Mouse (Mus musculus): ENCODE results near the gene Lax1. TPM values are rescaled to one million over a fixed set of nuclear protein-coding genes. Genes with fewer than 3 reads are reported as not detected.
A peak's percentile ranks its signal among the peaks of the same experiment; 100 is the strongest.
"Not testable (repeated sequence)": the region's sequence is repeated elsewhere in the genome, so short reads cannot be mapped to it uniquely, and the experiment has no call there.

The Lax1 gene
- total RNA-seq, 2 experiments from 2014 or later: 0.32 to 0.33 TPM

GRCm38 (mm10) chr1:133691046-133691445, 1.1 kb upstream of the Lax1 start:
- no peak for DNase-seq (ENCODE audit: low spot score in 2 of 2)

DNA sequence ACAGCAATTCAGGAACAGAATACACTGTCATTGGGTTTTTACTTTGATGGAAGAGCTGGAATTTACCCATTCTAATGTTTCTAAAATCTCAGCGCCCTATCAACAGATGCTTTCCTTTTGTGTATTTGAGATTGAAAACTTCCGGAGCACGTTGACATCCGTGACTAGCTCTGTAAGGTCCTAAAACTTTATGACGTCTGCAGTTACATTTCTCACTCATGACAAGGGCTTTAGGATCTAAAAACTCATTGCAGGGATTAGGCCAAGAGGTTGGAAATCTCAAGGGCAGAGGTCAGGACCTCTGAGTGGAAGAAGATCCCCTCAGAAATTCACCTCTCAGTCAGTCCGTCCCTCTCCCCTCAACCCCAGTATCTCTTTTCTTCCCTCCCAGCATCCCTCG, 1.6 kb downstream of the Lax1 start:
- no peak for DNase-seq (ENCODE audit: low spot score in 2 of 2)

DNA sequence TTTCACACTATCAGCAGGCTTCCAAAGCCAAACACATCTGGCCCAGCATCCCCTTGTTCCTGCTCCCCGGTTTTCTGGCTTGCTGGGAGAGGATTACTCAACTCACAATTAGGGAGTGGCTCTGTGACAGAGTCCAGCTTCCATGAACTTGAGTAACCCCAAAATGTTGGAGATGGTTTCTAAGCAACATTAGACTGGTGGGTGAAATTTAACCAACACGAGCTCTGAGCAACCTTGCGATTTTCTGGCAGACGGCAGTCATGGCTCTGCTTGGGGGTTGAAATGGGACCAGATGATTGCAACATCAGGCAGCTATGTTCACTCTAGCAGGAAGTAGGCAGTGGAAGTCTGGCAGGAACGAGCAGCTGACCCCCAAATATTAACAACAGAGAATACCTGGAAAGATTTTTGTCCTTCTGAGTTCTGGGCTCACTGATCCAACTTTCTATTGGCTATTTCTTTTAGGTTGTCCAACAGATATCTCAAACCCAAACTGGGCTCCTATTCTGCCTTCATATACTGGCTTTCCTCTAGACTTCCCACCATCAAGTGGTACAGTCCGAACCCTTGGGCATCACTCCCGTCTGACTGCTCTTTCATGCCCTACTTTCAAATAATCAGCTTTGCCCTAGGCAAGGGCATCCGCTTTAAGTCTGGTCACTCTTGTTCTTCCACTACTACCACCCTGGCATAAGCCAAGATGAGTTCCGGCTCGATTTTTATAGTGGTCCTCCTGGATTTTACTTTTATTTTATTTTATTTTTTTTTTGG, 4.0 kb downstream of the Lax1 start:
- no peak for DNase-seq (ENCODE audit: low spot score in 2 of 2)

- no peak for DNase-seq (ENCODE audit: low spot score in 2 of 2)
These were observed 18.1 kb downstream of the Lax1 start for GRCm38 (mm10) chr1:133671801-133672200.

GRCm38 (mm10) chr1:133671266-133671665, 18.6 kb downstream of the Lax1 start:
- no peak for DNase-seq (ENCODE audit: low spot score in 2 of 2)

GRCm38 (mm10) chr1:133670776-133671175, 19.1 kb downstream of the Lax1 start:
- DNase-seq (ENCODE audit: low spot score in 2 of 2): no peak

DNA sequence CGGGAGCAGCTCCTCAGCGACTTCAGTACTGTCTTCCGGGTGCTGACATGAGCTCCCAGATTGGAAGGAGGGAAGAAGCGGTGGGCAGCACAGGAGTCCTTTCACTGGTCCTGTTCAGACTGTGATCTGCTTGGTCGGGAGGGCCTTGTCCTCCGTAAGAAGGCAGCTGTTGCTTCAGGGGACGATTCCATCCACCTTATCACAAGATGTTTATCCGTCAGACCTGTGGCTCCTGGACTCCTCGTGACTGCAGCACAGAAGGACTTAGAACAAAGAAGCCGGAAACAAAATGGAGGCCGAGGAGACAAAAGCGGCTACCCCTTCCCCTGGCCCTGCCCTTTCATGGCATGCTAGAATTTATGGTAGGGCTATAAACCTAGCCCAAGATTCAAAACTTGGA, 19.7 kb downstream of the Lax1 start:
- DNase-seq (ENCODE audit: low spot score in 2 of 2): no peak

DNA sequence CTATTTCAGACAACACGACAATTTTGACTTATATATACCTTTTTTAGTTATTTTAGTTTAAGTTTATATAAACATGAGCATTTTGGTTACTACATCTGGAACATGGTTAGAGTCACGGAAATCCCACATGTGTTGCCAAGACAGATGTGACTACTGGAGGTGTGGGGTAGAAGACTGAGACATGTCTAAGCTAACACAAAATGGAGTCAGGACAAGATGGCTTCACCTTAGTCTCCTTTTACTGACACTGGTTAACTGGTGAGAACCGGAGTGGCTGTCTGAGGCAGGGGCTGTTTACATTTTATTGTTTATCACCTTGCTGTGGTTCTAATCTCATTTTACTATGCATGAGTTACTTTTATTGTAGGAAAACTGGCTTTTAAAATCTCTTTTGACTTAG, 21.3 kb downstream of the Lax1 start:
- DNase-seq (ENCODE audit: low spot score in 2 of 2): no peak

- DNase-seq (ENCODE audit: low spot score in 2 of 2): no peak
These were observed 22.2 kb downstream of the Lax1 start for GRCm38 (mm10) chr1:133667721-133668120.

DNA sequence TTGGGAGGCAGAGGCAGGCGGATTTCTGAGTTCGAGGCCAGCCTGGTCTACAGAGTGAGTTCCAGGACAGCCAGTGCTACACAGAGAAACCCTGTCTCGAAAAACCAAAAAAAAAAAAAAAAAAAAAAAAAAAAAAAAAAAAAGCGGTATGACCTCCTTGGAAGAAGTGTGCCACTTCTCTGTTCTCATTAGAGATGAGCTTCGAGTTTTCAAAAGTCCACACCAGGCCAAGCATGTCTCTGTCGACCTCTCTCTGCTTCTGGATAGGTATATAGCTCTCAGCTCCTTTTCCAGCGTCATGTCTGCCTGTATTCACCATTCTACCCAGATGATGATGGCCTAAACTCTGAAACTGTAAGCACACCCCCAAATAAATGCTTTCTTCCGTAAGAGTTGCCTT, 24.2 kb downstream of the Lax1 start:
- not testable (repeated sequence) for DNase-seq (ENCODE audit: low spot score in 2 of 2)

DNA sequence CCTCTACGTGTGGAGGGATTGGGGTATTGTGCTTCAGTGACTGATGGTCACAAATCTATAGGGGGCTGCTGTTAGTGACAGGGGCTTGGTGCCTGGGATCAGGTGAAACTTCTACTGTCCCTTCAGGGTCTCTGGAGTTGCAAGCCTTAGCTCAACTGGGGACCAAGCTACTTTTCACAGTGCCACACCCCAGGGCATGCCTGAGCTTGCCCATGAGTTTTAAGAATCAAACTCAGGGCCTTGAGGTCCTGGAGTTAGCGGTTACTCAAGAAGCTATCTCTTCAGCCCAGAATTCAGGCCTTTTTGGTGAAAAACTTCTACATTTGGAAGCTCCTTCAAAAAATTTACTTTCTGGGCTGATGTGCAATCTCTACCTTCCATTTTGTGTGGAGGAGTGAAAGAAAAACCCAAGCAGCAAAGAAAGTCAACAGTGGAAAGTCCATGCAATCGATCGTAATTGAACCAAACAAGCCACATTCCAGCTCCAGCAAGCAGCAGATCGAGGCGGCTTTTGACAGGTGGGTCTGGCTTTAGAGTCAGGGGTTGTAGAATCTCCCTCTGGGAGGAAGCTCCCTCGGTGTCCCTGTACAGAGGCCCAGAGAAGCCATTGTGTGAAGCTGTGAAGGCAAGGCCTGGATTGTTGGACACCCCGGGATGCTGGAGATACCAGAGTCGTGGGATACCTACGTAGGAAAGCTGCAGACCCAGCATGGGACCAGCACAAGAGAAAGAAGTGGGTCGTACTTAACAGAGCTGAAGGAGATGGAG, 25.5 kb downstream of the Lax1 start:
- no peak for DNase-seq (ENCODE audit: low spot score in 2 of 2)

DNA sequence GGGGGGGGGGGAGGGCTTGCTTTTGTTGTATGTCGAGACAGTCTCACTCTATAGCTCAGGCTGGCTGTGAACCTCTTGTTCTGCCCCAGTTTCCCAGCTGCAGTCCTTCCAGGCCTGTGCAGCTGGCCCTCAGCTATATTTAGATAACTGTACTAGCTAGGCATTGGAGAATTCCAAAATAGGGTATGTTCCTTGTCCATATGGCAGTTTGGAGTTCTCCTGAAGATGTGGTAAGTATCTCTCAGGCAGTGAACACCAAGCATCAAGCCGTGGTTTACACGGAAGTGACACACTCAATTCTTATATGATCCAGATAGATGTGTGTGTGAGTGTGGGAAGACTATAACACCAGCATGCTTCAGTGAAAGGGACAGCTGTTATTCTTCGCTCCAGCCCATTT, 26.5 kb downstream of the Lax1 start:
- DNase-seq (ENCODE audit: low spot score in 2 of 2): no peak

- DNase-seq (ENCODE audit: low spot score in 2 of 2): no peak
These were observed 27.0 kb downstream of the Lax1 start for GRCm38 (mm10) chr1:133662941-133663340.

DNA sequence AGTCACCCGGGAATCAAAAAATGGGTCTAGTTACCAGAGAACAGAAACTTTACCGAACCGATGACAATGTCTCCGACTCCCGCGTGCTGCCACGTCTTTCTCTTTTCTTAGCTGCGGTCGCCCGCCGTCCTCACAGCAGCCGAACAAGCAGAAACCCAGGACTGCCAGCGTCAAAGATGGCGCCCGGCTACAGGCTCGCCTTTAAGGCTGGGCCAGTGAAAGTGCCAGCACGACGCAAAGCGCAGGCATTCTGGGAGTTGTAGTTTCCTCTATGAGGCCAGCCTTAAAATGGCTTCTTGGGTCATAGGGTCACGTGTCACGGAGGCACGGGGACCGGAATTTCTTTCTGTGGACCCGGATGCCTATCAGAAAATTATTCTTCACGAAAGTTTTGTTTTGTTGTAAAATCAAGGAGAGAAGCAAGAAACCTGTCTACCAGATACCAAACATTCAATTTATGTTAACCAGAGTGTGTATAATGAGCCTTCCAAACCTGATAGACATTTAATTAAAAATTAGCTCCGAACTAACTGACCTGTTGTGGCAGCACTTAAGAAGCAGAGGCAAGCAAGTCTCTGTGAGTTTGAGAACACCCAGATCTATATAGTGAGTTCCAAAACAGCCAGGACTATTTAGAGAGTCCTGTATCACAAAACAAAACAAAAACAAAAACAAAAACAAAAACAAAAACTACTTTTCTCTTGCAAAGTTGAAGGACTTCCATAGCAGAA, 28.5 kb downstream of the Lax1 start, which contains the start of gene Gm38394:
Gm38394 (minus strand) TSS at position 116 of the 731 bp plus-strand sequence.
- peak; percentile 83 to 86 for DNase-seq (ENCODE audit: low spot score in 2 of 2)

GRCm38 (mm10) chr1:133660466-133661202, 29.3 kb downstream of the Lax1 start, which contains the start of gene Zbed6:
Zbed6 (minus strand) TSS chr1:133660885.
- DNase-seq (ENCODE audit: low spot score in 2 of 2): peak; percentile 51 to 60

- DNase-seq (ENCODE audit: low spot score in 2 of 2): no peak
These were observed 31.0 kb downstream of the Lax1 start for GRCm38 (mm10) chr1:133658878-133659277.

DNA sequence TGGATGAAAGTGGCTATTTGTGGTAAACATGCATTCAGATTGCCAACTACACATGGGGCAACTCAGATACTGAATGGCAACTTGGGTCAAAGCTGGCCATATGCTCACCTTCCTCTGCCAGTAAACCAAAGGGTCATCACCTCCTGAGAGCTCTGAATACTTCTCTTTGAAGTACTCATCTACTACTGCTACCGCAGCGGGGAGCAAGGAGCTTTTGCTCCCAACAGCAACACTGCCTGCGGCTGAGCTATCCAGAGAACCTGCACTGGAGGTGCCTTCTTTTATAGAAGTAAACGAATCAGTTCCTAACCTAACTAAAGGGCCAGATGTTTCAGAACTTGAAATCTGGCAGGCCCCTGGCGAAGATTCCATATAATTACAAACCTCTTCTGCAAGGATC, 33.1 kb downstream of the Lax1 start:
- DNase-seq (ENCODE audit: low spot score in 2 of 2): no peak

DNA sequence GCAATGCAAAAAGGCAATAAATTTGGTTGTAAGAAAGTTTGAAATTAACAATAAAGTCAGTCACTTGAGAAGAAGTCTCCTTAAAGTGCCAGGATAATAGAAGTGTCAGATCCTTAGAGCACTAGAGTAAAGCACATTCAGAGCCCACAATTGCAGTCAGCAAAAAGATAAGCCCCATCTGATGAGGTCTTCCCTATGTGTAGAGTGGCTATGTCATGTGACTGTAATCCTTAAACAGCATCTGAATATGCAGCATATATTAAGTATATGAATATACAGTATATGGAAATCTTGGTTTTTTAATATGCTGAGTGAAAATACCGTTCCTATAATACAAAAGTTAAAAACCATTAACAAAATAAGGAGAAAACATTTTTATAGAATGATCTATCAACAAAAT, 36.9 kb downstream of the Lax1 start:
- DNase-seq (ENCODE audit: low spot score in 2 of 2): no peak

GRCm38 (mm10) chr1:133650288-133651055, 39.4 kb downstream of the Lax1 start:
- DNase-seq (ENCODE audit: low spot score in 2 of 2): no peak

DNA sequence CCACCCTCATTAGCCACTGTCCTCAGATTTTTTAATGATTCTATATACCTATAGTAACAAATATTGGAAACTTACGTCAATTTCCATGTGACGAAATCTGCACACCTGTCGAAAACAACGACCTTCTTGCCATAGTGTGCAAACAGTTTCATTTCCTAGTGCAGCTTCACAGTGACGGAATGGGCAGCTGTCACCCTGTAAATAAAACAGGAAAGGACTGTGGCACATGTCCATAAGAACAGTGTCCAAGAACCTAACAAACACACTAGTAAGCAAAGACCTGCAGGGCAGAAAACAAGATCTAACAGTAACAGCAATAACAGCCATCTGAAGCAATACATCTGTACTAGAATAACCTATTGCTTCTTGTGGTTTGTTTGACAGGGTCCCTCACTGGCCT, 44.3 kb downstream of the Lax1 start:
- DNase-seq (ENCODE audit: low spot score in 2 of 2): no peak

All from adrenal gland, adult 18-20 months (tissue).